Mouse (Mus musculus) embryo, embryonic 10.5 days (tissue): ENCODE measurements around the gene Phf2.
"Not testable (repeated sequence)": the region's sequence is repeated elsewhere in the genome, so short reads cannot be mapped to it uniquely, and the experiment has no call there.

Source experiments
- DNase-seq: peaks from one replicate; pipeline ENCODE4 v3.0.0-alpha.2; 2015; ENCODE audit warnings: low spot score

Gene Phf2

DNA sequence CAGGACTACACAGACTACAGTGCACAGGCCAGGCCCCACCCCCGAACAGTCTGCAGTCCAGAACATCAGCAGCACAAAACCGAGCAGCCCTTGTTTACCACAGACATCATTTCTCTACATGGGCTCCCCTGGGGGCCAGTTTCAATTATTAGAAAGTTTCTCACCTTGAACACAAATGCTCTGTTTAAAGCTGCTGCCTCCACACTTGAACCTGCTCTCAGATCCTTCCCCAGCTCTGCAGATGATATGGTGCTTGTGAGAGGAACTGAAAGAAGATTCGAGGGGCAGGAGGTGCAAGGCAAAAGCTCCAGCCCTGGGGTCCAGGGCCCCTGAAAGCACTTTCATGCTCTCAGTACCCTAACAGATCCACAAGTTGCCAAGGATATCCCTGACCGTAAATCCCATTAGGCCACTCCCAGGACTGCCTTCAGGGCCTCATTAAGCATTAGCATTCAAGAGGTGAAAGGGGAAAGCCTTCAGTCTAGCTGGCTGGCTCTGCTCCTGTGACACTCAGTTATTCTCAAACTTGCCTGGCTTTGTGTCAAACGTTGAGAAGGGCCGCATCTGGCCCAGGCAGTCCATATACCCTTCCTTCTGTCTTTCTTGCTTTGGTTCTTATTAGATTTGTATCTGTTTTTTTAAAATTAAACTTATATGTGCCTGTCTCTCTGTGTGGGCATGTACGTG, 13.5 kb downstream of the Phf2 start:
- DNase-seq = peak; percentile 23

DNA sequence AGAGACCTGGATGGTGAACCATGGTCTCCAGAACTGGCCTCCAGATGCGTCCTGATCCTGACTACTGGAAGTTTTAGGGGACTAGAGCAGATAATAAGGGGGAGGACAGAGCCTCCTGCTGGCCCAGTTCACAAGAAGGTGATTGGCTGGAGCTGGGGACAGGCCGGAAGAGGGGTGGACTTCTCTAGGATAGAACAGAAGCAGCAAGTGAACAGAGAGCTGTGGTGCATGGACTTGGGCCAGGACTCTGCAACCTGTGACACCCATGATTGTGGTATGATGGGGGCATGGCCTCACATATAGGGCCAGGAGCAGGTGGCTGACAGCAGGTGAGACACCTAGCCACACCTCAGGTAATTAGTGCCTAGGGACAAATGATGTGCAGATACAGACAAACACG, 17.0 kb downstream of the Phf2 start:
- no peak for DNase-seq

DNA sequence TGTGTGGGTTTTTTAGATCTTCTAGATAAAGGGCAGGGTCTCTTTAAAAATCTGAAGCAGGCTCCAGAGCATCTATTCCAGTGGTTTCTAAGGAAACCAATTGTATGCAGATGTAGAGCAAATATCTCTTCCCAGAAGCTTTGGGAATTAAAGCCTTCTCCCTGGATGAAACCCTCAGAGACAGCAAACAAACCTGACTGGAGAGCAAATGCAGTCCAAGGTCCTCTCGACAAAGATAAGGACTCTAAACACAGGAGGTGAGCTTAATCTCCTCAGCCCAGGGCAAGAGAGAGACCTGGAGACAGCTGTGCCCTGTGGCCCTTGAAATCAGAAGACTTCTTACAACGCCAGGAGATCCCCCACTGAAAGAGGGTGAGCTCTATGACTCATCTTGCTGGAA, 17.4 kb downstream of the Phf2 start:
- DNase-seq = no peak

DNA sequence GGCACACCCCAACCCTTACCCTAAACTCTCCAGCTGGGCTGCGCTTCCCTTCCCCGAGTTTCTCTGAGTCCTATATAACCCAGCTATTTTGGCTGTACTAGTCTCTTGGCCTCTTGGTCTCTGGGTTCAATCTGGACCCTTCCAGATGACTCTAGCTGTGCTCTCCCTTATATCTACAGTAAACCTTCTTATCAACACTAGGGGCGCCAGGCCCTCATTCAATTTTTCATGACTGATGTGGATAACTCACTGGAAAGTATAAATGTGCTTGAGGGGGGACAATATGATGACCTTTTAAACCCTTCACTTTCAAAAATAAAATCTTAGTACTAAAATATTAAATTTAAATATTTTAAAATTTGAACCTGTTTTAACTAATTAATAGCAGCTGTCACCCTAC, 18.1 kb downstream of the Phf2 start:
- peak; percentile 35 for DNase-seq

DNA sequence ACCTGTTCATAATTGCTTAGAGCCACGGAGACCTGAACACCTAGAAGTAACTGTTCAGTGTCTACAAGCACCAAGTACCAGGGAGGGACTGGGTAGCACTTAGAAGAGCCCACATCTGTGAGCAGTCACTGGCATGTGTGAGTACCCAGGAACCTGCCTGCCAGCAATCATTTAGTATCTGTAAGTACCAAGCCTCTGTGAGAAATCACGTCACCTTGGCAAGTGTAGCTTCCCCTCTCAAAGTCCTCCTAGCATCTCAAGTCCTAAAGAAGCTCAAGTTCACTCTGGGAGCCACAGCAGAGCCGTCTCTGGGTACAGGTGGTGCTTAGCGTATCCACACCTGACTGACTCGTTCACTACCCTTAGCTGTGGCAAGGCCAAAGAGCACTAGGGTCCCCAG, 19.2 kb downstream of the Phf2 start:
- DNase-seq = no peak

DNA sequence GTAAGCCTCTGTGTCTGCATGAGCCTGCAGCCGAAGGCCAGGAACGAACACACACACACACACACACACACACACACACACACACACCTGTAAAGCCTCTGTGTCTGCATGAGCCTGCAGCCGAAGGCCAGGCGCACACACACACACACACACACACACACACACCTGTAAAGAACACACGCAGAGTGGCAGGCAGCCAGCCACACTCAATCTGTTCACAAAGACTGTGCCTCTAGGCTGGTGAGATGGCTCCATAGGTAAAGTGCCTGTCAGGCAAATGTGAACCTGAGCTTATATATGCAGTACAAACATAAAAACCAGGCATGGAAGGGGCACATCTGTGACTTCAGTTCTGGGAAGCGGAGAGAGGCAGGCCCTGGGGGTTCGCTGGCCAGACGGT, 20.1 kb downstream of the Phf2 start:
- no peak for DNase-seq

DNA sequence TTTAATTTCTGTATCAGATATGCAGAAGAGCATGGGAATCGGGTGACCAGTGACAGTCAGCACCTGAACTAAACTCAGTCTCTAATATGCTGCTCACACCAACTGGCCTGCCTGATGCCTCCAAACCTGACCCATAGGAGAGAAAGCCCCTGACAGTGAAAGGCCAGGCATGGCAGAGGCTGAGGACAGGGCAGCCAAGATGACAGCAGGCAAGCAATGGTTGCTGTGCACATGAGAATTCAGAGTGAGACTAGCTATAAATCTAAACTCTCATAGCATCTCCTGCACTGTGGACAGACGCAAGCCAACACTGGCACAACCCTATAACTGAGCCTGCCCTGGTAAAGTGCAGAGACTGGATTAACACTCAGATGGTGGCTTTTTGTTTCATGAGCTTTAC, 20.6 kb downstream of the Phf2 start:
- DNase-seq = no peak

DNA sequence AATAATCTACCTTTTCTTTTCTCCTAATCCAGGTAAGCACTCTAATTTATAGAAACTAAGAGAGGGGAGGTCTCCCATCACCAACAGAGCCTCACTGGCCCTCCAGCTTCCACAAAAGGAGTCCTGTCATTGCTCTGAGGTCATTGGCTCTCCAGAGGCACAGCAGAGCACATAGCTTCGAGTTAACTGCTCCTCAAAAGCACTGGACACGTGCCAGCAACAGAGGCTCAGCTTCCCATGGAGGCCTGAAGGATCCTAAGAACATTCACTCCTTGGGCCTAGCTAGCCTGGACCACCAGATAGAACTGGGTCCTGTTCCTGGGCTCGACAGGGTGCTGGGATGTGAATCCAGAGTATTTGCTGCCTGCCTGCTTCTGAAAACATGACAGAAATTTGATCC, 21.8 kb downstream of the Phf2 start:
- no peak for DNase-seq

DNA sequence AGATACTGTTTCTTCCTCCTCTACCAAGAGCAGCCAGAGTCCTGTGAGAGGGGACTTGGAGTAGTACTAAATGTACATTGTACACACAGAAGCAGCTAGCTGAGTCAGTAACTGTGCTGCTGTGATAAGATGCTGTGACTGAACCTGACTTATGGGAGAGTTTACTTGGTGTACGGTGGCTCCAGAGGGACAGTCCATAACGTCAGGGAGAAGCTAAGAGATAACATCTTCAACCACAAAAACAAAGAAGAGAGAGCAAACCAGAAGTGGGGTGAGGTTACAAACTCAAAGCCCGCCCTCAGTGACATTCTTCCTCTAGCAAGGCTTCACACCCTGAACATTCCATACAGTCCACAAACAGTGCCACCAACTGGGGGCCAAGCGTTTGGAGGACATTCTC, 25.6 kb downstream of the Phf2 start:
- no peak for DNase-seq

DNA sequence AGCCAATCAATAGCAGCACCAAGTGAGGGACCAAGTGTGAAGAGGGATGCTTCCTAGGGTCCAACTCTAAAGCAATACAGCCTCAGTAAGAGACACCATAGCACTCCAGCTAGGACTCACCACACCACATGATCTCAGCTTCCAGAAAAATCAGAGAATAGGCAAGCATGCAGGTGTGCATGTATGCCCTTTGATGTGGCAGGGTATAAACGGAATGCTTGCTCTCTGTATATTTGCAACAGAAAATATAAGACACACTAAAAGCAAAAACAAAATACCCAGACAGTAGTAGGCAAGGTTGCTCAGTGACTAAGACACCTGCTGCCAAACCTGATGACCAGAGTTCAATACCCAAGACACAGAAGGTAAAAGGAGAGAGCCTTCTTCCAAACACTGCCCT, 27.4 kb downstream of the Phf2 start:
- DNase-seq = no peak

DNA sequence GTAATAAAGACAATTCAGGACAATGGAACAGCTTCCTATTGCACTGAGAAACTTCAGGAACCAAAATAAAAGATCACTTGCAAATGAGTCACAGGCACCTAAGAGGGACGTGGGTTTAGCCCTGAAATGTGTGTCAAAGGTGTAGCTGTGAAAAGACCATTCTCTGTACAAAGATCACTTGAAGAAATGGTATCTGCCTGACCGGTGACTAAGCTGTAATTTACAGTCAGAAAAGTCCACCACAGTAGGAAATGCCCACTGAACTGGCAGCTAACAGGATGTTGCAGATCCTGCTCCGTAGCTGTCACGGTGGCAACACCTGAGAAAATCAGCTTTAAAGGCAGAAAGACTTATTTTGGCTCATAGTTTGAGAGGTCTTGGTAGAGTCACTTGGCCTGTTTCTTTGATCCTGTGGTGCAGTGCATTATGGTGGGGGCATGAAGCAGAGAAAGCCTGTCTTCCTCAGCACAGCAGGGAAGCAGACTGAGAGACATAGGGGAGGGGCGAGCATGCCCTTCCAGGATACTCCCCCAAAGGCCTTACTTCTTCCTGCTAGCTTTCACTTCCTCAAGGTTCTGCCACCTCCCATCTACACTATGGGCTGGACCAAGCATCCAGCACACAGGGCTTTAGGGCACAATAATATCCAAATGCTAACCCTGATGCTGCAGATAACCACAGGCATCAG, 28.9 kb downstream of the Phf2 start:
- DNase-seq = no peak

DNA sequence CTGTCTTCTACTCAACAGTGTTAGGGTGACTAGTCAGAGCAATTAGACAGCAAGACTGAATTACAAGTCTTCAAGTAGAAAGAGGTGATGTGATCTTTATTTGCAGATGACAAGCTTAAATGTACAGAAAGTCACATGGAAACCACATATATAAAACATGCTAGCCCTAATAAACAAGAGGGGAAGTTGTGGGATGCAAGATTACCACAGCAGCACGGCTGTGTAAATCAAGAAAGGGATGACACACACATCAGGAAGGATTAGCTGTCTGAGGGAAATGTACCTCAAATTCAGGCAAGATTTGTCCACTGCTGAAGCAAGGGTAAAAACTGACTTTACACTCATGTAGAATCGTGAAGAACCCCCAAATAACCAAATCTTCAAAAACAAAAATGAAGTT, 32.6 kb downstream of the Phf2 start:
- DNase-seq = no peak

DNA sequence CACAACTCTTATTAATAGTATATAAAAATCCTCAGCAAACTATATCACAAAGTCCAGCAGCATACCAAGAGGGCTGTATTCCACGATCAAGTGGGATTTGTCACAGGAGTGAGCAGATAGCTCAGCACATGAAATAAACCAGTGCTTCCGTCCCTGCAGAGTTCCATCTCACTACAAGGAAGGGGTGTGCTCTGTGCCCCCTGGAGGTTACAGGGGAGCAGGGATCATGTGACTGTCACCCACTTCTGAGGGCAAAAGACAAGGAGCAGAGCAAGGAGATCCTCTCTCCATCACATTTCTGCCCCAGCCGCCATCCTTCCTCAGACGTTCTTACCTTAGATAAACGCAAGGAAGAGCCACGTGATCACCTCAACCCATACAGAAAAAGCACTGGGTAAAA, 33.4 kb downstream of the Phf2 start:
- no peak for DNase-seq

DNA sequence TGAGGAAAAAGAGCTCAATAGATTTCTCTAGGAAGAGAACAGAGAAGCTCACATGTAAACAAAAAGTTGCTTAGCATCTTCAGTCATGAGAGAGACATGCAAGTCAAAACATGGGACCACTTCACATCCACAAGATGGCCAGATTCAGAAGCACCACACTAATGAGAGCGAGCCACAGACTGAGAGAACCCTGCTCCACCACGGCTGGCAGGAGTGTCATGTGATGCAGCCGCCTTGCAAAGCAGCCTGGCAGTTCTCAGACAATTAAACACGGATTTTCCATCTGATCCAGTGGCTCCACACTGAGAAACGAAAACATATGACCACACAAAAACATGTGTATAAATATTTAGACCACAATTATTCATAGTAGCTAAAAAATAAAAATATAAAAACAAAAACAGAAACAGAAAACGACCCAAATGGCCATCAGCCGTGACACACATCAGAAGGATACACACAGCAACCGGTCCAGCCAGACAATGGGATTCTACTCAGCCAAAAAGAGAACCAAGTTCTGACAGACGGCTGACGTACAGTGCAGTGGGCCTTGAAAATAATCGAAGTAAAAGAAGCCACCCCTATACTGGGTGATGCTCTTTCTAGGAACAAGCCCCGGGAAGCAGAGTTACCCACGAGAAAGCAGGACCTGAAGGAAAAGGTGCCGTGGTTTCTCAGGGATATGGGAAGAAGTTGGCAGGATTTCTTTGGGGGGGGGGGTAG, 40.2 kb downstream of the Phf2 start:
- no peak for DNase-seq

DNA sequence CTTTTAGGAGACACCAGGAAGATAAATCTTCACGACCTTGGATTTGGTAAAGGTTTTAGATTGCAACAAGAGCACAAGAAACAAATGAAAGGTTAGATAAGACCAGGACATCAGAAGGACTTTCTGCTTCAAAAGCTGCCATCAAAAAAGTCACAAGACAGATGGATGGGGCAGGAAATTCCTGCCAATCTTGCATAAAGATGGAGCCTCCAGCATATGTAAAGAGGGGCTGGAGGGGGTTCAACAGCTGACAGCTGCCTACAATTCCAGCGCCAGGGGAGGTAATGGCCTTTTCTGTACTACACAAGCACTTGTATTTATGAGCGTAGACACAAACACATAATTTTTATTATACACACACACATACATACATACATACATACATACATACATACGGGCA, 41.1 kb downstream of the Phf2 start:
- DNase-seq = no peak

DNA sequence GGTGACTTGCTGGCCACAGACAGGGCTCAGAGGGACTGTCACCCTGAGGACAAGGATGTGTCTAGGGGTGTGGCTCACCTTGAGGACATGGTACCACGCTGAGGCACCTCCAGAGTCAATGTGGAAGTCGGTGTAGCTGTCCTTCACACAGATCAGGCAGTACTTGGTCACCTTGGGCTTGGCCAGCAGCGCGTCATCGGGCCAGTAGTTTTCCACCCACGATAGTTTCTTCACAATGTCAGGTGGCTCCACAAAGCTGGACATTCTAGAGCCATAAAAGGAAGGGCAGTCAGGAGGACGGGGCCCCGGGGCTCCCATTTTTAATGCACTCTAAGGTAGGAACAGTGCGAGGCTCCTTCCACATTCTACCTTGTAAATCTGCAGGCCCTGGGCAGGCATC, 48.0 kb downstream of the Phf2 start:
- no peak for DNase-seq

DNA sequence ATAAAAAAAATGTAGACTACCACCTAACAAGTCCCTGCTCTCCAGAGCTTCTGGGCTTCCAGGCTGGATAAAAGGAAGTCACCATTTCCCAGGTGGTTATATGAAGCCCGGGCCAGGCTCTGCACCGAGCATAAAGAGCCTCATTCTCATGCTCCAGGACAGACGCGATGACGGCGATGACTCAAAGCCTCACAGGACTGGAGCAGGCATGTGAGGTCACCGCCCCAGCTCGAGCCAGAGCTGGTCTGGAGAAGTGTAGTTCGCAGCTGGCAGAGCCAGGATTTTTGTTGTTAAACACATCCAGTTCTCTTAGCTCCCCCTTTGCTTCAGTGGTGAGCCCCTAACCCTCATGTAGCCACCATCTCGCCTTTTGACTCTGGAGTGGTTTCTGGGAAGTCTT, 48.6 kb downstream of the Phf2 start:
- DNase-seq = no peak

DNA sequence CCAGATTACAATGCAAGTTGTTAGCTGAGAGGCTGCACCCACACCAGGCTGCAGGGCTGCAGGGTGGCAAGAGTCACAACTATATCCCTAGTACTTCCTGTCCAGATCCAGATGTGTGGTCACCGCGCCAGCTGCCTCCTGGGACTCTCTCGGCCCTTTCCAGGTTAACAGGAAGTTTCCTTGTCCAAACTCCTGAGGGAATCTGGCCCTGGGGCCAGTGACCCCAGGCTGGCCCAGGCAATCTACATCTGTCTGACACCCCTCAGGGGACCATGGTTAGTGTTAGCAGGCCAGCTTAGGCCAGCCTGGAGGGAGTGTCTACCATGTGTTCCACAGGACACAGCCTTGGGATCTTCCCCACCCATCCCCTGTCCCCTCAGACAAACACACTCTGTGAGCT, 51.8 kb downstream of the Phf2 start:
- DNase-seq = no peak

DNA sequence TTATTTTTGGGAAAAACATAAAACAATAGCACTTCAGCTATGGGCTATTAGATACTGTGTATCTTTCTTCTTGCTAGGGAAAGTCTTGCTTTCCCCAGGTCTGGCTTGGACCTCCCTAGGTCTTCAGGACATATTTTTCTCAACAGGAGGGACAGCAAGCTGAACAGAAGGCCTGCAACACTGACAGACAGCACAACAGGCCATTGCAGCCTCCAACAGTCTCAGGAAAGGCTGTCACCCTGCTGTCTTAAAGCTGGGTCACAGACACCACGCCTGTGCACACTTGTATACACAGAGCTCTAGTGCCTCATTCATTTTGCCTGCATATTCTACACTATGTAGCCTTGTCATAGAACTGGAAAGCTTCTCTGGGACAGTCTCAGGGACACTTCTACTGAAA, 56.5 kb downstream of the Phf2 start:
- no peak for DNase-seq

DNA sequence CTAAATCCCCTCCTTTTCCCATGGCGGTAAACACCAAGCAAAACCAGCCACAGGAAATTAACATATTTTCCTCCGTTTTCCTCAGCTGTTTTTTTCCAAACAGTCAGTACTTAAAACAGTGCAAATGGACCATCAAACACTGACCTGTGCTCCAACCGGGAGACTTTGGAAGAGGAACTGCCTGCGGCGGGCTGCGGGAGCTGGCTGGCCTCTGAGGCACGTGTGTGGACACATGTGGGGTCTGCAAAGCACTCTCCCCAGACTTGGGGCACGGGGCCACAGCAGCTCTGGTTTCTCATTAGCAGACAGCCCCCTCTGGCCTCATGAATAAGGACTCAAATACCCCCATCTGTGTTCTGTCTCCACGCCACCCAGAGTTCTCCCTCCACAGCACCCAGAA, 59.9 kb downstream of the Phf2 start:
- no peak for DNase-seq

DNA sequence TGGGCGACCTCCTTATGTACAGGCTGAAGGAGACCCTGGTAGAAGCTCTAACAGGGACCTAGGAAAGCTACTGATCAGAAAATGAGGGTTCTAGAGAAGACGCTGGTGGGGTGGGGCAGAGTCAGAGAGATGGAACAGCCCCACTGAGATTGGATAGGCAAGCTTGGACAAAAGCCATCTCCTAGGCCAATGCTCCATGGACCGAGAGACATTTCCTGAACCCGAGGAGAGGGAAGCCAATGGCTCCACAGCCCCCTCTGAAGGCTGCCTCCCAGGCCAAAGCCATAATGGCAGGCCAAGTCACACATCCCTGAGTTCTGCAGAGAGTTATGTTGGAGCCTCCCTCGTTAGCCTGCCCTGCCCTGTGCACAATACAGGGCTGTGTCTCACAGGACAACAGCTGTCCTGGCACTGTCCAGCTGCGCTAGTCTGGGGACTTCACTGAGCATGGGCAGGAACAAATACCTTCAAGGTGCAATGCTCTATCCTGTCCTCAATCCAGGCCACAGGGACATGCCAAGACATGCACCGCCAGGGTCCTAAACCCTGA, 60.6 kb downstream of the Phf2 start:
- DNase-seq = no peak

DNA sequence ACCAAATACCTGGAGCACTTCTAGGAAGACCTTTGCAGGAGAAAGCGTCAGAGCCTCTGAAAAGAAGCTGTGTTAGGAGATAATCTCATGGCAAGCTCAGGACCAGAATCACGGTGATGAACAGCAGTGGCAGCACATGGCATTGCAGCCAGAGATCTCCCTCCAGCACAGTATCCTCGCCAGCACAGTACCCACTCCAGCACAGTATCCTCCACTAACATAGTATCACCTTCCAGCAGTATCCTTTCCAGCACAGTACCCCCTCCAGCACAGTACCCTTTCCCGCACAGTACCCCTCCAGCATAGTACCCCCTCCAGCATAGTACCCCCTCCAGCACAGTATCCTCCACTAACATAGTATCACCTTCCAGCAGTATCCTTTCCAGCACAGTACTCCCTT, 61.3 kb downstream of the Phf2 start:
- DNase-seq = not testable (repeated sequence)

DNA sequence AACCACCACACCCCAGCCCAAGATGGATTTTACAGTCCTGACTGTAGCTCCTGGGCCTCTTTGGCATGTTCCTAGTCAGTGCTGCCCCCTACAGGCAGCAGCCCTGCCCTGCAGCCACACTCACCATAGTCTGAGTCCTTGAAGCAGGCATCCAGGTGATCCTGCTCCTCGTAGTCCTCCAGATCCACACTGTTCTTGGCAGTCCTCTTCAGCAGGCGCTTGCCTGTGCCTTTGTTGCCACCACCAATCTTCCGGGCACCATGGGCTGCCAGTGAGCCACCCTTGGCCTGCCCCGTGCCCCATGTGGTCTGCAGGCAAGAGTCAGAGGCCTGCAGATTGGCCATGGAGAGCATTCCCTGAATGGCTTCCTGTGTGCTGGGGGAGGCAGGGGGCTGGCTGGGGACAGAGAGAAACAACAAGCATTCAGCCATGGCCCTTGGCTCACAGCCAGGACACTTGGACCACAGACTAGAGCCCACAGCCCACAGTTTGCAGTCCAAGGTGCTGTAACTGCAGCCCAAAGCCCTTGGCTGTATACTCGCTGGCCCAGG, 63.4 kb downstream of the Phf2 start:
- peak; percentile 66 for DNase-seq
